Mouse (Mus musculus) megakaryocyte, adult 5-6 weeks (primary cell): ENCODE results near the gene Slc16a11. TPM values are rescaled to one million over a fixed set of nuclear protein-coding genes. Genes with fewer than 3 reads are reported as not detected.

Source experiments
- ATAC-seq: 2 replicates; pipeline ENCODE4 v1.8.0; 2016; ENCODE audit warnings: mild to moderate bottlenecking, inconsistent platforms; ENCODE audit not compliant: poor library complexity, severe bottlenecking
- total RNA-seq, 2 experiments: library from RNA; stranded (forward) in 1 of 2; stranded (reverse) in 1 of 2; fragments of 153-499, 151-499 nt in 1 of 2; fragments of 221-1000, 200-1000 nt in 1 of 2; gene quantifications; 2 replicates each; pipeline versions ENCODE4 v1.2.3 to v1.2.4; 2015 to 2017

The Slc16a11 gene
- total RNA-seq, 2 experiments from 2014 or later = not detected

DNA sequence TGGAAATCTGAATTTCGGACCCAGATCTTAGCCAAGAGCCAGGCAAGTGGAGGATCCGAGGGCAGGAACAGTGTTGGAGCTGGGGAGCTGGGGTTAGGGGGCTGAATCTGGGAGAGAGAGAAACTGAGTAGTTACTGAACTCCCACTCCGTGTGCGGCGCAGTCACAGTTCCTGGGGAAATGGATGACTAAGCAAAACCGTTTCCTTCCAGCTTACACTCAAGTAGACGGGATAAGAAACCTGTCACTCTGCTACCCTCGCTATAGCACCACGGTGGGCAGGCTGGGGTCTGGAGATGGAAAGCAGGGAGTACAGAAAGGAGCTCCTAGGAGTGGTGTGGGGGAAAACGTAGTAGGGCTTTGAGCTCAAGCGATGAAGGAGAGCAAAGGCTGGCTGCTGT lies 37.6 kb downstream of the Slc16a11 start:
- no peak for ATAC-seq

DNA sequence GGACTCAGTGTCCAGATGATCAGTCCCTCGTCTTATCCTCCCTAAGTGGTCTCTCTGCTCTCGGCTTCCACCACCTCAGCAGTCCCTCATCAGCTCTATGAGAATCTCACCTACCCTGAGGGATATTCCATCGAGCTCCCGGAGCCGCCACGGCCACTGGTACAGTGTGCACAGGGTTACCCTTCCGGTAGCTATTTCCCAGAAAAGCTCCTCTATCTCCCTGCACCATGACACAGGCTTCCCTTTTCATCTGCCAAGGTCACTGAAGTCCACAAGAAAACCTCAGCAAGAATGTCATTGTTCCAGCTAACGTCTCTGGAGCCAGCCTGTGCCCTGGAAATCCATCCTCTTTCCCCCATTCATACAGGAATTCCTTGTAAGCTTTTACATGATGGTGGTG lies 39.3 kb downstream of the Slc16a11 start:
- ATAC-seq = no peak

DNA sequence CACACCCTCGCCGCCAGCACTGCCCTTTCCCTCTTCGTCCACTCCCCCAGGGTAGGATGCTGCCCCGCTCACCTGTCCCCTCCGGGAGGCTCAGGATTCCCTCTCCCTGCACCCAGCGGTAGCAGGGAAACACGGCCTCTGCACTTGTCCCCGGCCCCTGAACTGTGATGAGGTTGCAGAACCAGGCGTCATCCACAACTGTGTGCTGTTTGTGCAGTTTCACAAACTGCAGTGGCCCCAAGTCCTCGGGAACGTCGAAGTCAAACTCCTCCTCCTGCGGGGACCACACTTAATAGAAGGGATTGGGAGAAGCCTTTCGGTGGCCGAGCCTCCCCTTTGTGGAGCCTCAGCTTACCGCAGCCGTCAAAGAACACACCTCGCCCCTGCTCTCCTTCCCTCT lies 41.8 kb downstream of the Slc16a11 start:
- ATAC-seq = peak; percentile 45; the same call in 1 of the 2 replicates

DNA sequence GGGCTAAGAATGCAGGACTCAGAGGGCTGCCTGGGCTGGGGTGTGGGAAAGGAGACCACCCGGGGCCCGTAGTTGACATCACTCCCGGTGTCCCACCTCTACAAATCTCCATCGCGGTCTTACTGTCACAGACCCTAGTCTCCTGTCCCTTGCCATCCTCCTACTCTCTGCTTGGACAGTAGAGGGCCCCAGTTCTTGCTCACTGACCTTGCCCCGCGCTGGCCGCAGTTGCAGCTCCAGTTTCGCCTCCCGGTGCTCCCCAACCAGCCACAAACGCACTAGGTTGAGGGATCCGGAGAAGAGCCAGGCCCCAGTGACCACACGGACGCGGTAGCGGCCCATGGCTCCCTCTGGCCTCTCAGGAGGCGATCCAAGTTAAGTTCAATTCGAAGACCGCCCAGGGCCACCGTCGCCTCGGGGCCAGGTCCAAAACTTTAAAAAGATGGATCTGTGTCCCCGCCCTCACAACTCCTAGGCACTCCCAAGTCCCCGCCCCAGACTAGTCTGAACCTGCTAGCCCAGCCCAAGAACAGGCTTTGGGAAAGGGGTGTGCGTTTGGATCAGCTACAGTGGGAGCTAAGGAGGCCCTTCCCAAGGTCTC lies 42.5 kb downstream of the Slc16a11 start, which contains the start of gene Alox12:
Gene Alox12 (minus strand): TSS at position 423 of the 601 bp plus-strand sequence.
- ATAC-seq = peak; percentile 62

DNA sequence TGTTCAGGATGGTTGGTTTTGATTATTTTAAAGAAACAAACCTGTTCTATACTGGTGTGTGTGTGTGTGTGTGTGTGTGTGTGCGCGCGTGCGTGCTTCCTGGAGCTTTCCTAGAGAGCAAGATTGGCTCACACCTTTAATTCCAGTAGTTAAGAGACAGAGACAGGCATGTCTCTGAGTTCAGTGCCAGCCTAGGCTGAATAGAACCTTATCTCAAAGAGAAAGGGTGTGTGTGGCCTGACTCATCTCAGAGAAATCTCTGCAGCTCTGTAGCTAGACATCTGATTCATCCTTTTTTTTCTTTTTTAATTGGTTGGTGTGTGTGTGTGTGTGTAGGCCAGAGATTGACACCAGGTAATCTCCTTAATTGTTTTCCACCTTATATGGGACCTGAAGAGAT lies 46.5 kb downstream of the Slc16a11 start:
- ATAC-seq = no peak

DNA sequence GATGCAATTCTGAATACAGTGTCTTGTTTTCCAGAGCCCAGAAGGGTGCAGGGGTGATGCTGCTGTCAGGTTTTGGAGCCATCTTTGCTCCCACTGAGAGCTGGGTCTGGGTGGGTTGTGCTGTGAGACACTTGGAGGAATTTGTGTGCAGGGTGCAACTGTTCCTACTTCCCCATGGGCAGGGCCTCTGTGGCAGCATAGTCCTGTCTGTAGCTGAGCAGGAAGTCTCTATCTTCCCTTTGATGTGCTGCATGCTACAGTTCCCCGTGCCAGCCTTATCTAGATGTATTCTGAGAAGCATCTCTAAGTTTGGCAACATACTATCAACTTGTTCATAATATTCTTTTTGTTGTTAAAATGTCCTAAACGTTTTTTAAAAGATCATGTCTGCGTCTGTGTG lies 52.7 kb downstream of the Slc16a11 start:
- ATAC-seq = no peak

DNA sequence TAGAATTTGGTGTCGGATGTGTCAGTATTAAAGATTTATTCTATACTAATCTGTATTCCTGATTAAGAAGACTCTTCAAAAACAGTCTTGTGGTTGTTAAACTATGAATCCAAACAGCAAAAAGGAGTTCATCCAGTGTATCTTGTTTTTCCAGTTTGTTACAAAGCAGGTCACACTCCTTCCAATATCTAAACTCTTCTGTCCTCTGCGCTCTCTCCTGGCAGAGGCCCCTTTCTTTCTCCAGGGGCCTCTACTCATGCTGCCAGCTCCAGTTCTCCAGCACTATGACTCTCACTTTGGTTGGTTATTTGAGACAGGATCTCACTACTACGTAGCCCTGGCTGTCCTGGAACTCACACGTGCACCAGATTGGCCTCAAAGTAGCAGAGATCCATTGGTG lies 53.3 kb downstream of the Slc16a11 start:
- no peak for ATAC-seq

Other genes with a start within 250 kb of the Slc16a11 start
- not detected in 2 replicates for gene Cldn7, start 248.0 kb upstream of the Slc16a11 start, total RNA-seq (2015)
- not detected in 2 replicates for gene Cldn7, start 248.0 kb upstream of the Slc16a11 start, total RNA-seq (2017)
- gene Ctdnep1, start 231.6 kb upstream of the Slc16a11 start, total RNA-seq (2015) = 120 and 150 TPM in 2 replicates
- 26.6 and 27.0 TPM in 2 replicates for gene Ctdnep1, start 231.6 kb upstream of the Slc16a11 start, total RNA-seq (2017)
- gene Elp5, start 230.2 kb upstream of the Slc16a11 start, total RNA-seq (2015) = 44.7 and 63.0 TPM in 2 replicates
- 35.7 and 40.5 TPM in 2 replicates for gene Elp5, start 230.2 kb upstream of the Slc16a11 start, total RNA-seq (2017)
- 843 and 872 TPM in 2 replicates for gene Gabarap, start 221.6 kb upstream of the Slc16a11 start, total RNA-seq (2015)
- 599 and 651 TPM in 2 replicates for gene Gabarap, start 221.6 kb upstream of the Slc16a11 start, total RNA-seq (2017)
- 34.0 and 37.0 TPM in 2 replicates for gene Phf23, start 217.0 kb upstream of the Slc16a11 start, total RNA-seq (2015)
- gene Phf23, start 217.0 kb upstream of the Slc16a11 start, total RNA-seq (2017) = 42.5 and 45.8 TPM in 2 replicates
- 7.9 and 9.3 TPM in 2 replicates for gene Dvl2, start 212.2 kb upstream of the Slc16a11 start, total RNA-seq (2015)
- 12.7 and 16.9 TPM in 2 replicates for gene Dvl2, start 212.2 kb upstream of the Slc16a11 start, total RNA-seq (2017)
- gene Acadvl, start 197.3 kb upstream of the Slc16a11 start, total RNA-seq (2015) = 32.7 and 35.0 TPM in 2 replicates
- 31.7 and 37.0 TPM in 2 replicates for gene Acadvl, start 197.3 kb upstream of the Slc16a11 start, total RNA-seq (2017)
- gene Dlg4, start 195.8 kb upstream of the Slc16a11 start, total RNA-seq (2015) = 5.2 and 10.1 TPM in 2 replicates
- 1.3 and 3.7 TPM in 2 replicates for gene Dlg4, start 195.8 kb upstream of the Slc16a11 start, total RNA-seq (2017)
- gene Asgr1, start 158.7 kb upstream of the Slc16a11 start, total RNA-seq (2015) = not detected in 2 replicates
- gene Asgr1, start 158.7 kb upstream of the Slc16a11 start, total RNA-seq (2017) = not detected in 2 replicates
- gene Asgr2, start 120.1 kb upstream of the Slc16a11 start, total RNA-seq (2015) = 0.16 and 0.27 TPM in 2 replicates
- gene Asgr2, start 120.1 kb upstream of the Slc16a11 start, total RNA-seq (2017) = 2.1 and 3.0 TPM in 2 replicates
- 3.3 and 4.5 TPM in 2 replicates for gene Mgl2, start 82.4 kb upstream of the Slc16a11 start, total RNA-seq (2015)
- 3.3 and 4.5 TPM in 2 replicates for gene Mgl2, start 82.4 kb upstream of the Slc16a11 start, total RNA-seq (2017)
- 34.6 and 35.3 TPM in 2 replicates for gene Clec10a, start 56.6 kb upstream of the Slc16a11 start, total RNA-seq (2015)
- 35.5 and 36.5 TPM in 2 replicates for gene Clec10a, start 56.6 kb upstream of the Slc16a11 start, total RNA-seq (2017)
- gene Slc16a13, start 8.3 kb downstream of the Slc16a11 start, total RNA-seq (2015) = 1.9 and 2.5 TPM in 2 replicates
- 2.3 and 7.7 TPM in 2 replicates for gene Slc16a13, start 8.3 kb downstream of the Slc16a11 start, total RNA-seq (2017)
- 0.04 and 0.27 TPM in 2 replicates for gene Bcl6b, start 17.0 kb downstream of the Slc16a11 start, total RNA-seq (2015)
- not detected in 2 replicates for gene Bcl6b, start 17.0 kb downstream of the Slc16a11 start, total RNA-seq (2017)
- 74.4 and 77.6 TPM in 2 replicates for gene 0610010K14Rik, start 25.2 kb downstream of the Slc16a11 start, total RNA-seq (2015)
- gene 0610010K14Rik, start 25.2 kb downstream of the Slc16a11 start, total RNA-seq (2017) = 25.6 and 31.5 TPM in 2 replicates
- gene Gm21988, start 27.1 kb downstream of the Slc16a11 start, total RNA-seq (2015) = 4.0 and 5.2 TPM in 2 replicates
- 0.11 and 4.3 TPM in 2 replicates for gene Gm21988, start 27.1 kb downstream of the Slc16a11 start, total RNA-seq (2017)
- gene Rnasek, start 27.1 kb downstream of the Slc16a11 start, total RNA-seq (2015) = 221 and 238 TPM in 2 replicates
- 29.7 and 38.5 TPM in 2 replicates for gene Rnasek, start 27.1 kb downstream of the Slc16a11 start, total RNA-seq (2017)
- gene Alox12, start 42.6 kb downstream of the Slc16a11 start, total RNA-seq (2015) = not detected in 2 replicates
- not detected in 2 replicates for gene Alox12, start 42.6 kb downstream of the Slc16a11 start, total RNA-seq (2017)
- 0.98 and 1.5 TPM in 2 replicates for gene Alox12e, start 109.9 kb downstream of the Slc16a11 start, total RNA-seq (2015)
- gene Alox12e, start 109.9 kb downstream of the Slc16a11 start, total RNA-seq (2017) = 1.2 and 1.7 TPM in 2 replicates
- 62.7 and 71.5 TPM in 2 replicates for gene Alox15, start 139.3 kb downstream of the Slc16a11 start, total RNA-seq (2015)
- gene Alox15, start 139.3 kb downstream of the Slc16a11 start, total RNA-seq (2017) = 72.8 and 74.4 TPM in 2 replicates
- 12.1 and 13.2 TPM in 2 replicates for gene Pelp1, start 197.3 kb downstream of the Slc16a11 start, total RNA-seq (2015)
- gene Pelp1, start 197.3 kb downstream of the Slc16a11 start, total RNA-seq (2017) = 5.8 and 7.4 TPM in 2 replicates
- gene Arrb2, start 219.9 kb downstream of the Slc16a11 start, total RNA-seq (2015) = 140 and 157 TPM in 2 replicates
- 125 and 141 TPM in 2 replicates for gene Arrb2, start 219.9 kb downstream of the Slc16a11 start, total RNA-seq (2017)
- gene Med11, start 239.2 kb downstream of the Slc16a11 start, total RNA-seq (2015) = 42.2 and 64.0 TPM in 2 replicates
- gene Med11, start 239.2 kb downstream of the Slc16a11 start, total RNA-seq (2017) = 47.8 and 55.3 TPM in 2 replicates
- gene Zmynd15, start 246.7 kb downstream of the Slc16a11 start, total RNA-seq (2015) = 0.13 TPM in 1 of 2 replicates, not detected in the other
- 0.04 TPM in 1 of 2 replicates, not detected in the other for gene Zmynd15, start 246.7 kb downstream of the Slc16a11 start, total RNA-seq (2017)
- gene Cxcl16, start 247.2 kb downstream of the Slc16a11 start, total RNA-seq (2015) = 0.84 and 1.9 TPM in 2 replicates
- gene Cxcl16, start 247.2 kb downstream of the Slc16a11 start, total RNA-seq (2017) = 1.2 and 1.7 TPM in 2 replicates